In the genomic region with DNA sequence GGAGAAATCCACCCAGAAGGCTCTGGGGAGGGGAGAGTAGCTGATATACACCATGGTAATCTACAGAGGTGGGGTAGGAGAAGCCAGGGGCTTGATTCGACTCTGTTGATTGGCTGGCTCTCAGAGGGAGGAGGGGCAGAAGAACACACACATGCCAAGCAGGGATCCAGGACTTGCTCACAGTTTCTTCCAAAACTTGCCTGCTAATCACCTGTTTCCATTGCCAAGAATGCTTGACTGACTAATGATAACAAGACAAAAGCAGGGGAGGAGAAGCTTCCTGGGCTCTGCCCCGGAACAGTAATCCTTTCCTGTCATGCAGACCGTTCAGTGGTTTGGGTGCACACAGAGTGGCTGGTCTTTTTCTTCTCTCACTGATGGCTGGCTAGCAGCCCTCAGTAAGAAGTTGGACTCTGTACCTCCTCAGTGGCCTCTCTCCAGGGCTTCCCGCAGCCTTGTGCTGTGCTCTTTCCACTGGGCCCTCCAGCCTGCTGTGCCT, we compare ENCODE assay signal across 8 mouse cellular contexts.
DNase-seq lines count a peak whose midpoint lies in the region; ATAC-seq lines count a peak whose summit lies in the region.

No protein-coding gene starts in this region.

- H3K4me1 ChIP-seq in heart, embryonic 11.5 days (ENCODE audit: control insufficient read depth, insufficient read depth, low read length), result peaks cover 14% of the 10 kb centered on the region
- peaks cover 17% of the 10 kb centered on the region for H3K4me1 ChIP-seq in kidney, embryonic 14.5 days (ENCODE audit: control insufficient read depth, insufficient read depth, low read length)
- H3K4me1 ChIP-seq in stomach, embryonic 15.5 days, result peaks cover 9% of the 10 kb centered on the region

- H3K9ac ChIP-seq in heart, embryonic 11.5 days (ENCODE audit: low read depth, low read length), result 0 out of 2 replicates have a peak overlapping the region, but pooled peaks have one; percentile 24
- no peak overlapping the region for H3K9ac ChIP-seq in kidney, embryonic 14.5 days (ENCODE audit: low read depth, low read length)
- H3K9ac ChIP-seq in stomach, embryonic 15.5 days, result no peak overlapping the region

- no peak overlapping the region for H3K4me2 ChIP-seq in heart, embryonic 11.5 days
- H3K4me2 ChIP-seq in kidney, embryonic 14.5 days (replicated peaks; ENCODE audit: low read depth, low read length), result no peak overlapping the region
- no peak overlapping the region for H3K4me2 ChIP-seq in stomach, embryonic 15.5 days

- 20% methylated on average over 4 of the region's 4 CpGs for WGBS in heart, embryonic 11.5 days (ENCODE audit: insufficient replicate concordance)
- WGBS in kidney, embryonic 14.5 days, result 23% methylated on average over 4 of the region's 4 CpGs
- 31% methylated on average over 4 of the region's 4 CpGs for WGBS in stomach, embryonic 15.5 days

- no peaks in the 10 kb centered on the region for H3K36me3 ChIP-seq in heart, embryonic 11.5 days (ENCODE audit: control insufficient read depth, insufficient read depth, low read length)
- no peaks in the 10 kb centered on the region for H3K36me3 ChIP-seq in kidney, embryonic 14.5 days (ENCODE audit: control insufficient read depth, insufficient read depth, low read length)
- no peaks in the 10 kb centered on the region for H3K36me3 ChIP-seq in stomach, embryonic 15.5 days

- H3K4me3 ChIP-seq in heart, embryonic 11.5 days (ENCODE audit: low read depth, low read length), result no peak overlapping the region
- H3K4me3 ChIP-seq in kidney, embryonic 14.5 days (ENCODE audit: low read length), result no peak overlapping the region
- no peak overlapping the region for H3K4me3 ChIP-seq in stomach, embryonic 15.5 days (replicated peaks)

- H3K27me3 ChIP-seq in heart, embryonic 11.5 days (ENCODE audit: control insufficient read depth, insufficient read depth, low read length), result no peaks in the 10 kb centered on the region
- H3K27me3 ChIP-seq in kidney, embryonic 14.5 days (ENCODE audit: control insufficient read depth, insufficient read depth, low read length), result no peaks in the 10 kb centered on the region
- H3K27me3 ChIP-seq in stomach, embryonic 15.5 days (replicated peaks), result no peaks in the 10 kb centered on the region

- H3K27ac ChIP-seq in heart, embryonic 11.5 days (ENCODE audit: low read depth, low read length), result 0 out of 2 replicates have a peak overlapping the region, but pooled peaks have one; percentile 6
- H3K27ac ChIP-seq in kidney, embryonic 14.5 days (ENCODE audit: low read depth, low read length), result peak overlapping the region; percentile 20; the same call in 1 of the 2 replicates
- peak overlapping the region; percentile 12; the same call in 1 of the 2 replicates for H3K27ac ChIP-seq in stomach, embryonic 15.5 days

- intact Hi-C loops in left cerebral cortex, postnatal 25 days (cut with DNase I), result no loop called here

- ATAC-seq in heart, embryonic 11.5 days (replicated peaks; ENCODE audit: insufficient number of reproducible peaks, low FRiP score, low TSS enrichment), result 0 out of 2 replicates have a peak, but pooled peaks have one; percentile 55
- ATAC-seq in kidney, embryonic 14.5 days (ENCODE audit: low FRiP score, low TSS enrichment), result peak; percentile 85
- peak; percentile 72; the same call in 1 of the 2 replicates for ATAC-seq in stomach, embryonic 15.5 days (ENCODE audit: insufficient read depth, low FRiP score, low read depth)

- no peaks in the 10 kb centered on the region; the same call in 1 of the 2 replicates for H3K9me3 ChIP-seq in heart, embryonic 11.5 days (replicated peaks; ENCODE audit: control insufficient read depth, low read length)
- no peaks in the 10 kb centered on the region for H3K9me3 ChIP-seq in kidney, embryonic 14.5 days (ENCODE audit: control insufficient read depth, low read length)
- H3K9me3 ChIP-seq in stomach, embryonic 15.5 days, result no peaks in the 10 kb centered on the region

- peak; percentile 10 for DNase-seq in testis, postnatal 14 days (ENCODE audit: low spot score)
- DNase-seq in testis, postnatal 10 days (ENCODE audit: low spot score), result no peak
- DNase-seq in cerebellum, postnatal 4 days (ENCODE audit: low spot score in 2 of 2), result no peak
- DNase-seq in left cerebral cortex, adult 8-10 months (ENCODE audit: low spot score in 2 of 2), result no peak
- no peak for DNase-seq in left cerebral cortex, postnatal 25 days (ENCODE audit: low spot score in 2 of 2)
